Comparison of ENCODE assay signal across 8 mouse cellular contexts in genomic region chr3:90388726-90389510, GRCm38 (mm10). TPM values are rescaled to one million over a fixed set of nuclear protein-coding genes. Genes with fewer than 3 reads are reported as not detected.
DNase-seq lines count a peak whose midpoint lies in the region; ATAC-seq lines count a peak whose summit lies in the region.

No protein-coding gene starts in this region.

- peaks cover 31% of the 10 kb centered on the region for H3K36me3 ChIP-seq in heart, embryonic 14.5 days (ENCODE audit: control insufficient read depth, insufficient read depth, low read length)
- peaks cover 72% of the 10 kb centered on the region for H3K36me3 ChIP-seq in midbrain, embryonic 10.5 days

- H3K4me1 ChIP-seq in heart, embryonic 14.5 days (ENCODE audit: control insufficient read depth in 2 of 2, insufficient read depth in 2 of 2, low read length in 2 of 2): peaks cover 14 to 27% of the 10 kb centered on the region in 2 experiments
- H3K4me1 ChIP-seq in midbrain, embryonic 10.5 days: peaks cover 43% of the 10 kb centered on the region

- ATAC-seq in cerebellum, adult (ENCODE audit: insufficient number of reproducible peaks, low FRiP score, low TSS enrichment): peak; percentile 31; the same call in 1 of the 2 replicates
- peak; percentile 35; the same call in 1 of the 2 replicates for ATAC-seq in heart, embryonic 14.5 days (ENCODE audit: insufficient number of reproducible peaks, insufficient read depth, low FRiP score, low read depth)
- ATAC-seq in activated CD4-positive, CD25-positive, alpha-beta regulatory T cell, adult 4 months: no peak

- no peak for DNase-seq in cerebellum, adult 11-12 months
- DNase-seq in CD4-positive helper T cell, adult 2 months (ENCODE audit: low read depth, low spot score): peak; percentile 9
- peak; percentile 32 for DNase-seq in embryo, embryonic 11.5 days (ENCODE audit: low read depth, low spot score)
- DNase-seq in kidney, postnatal 4 days: peak; percentile 74 to 84
- no peak for DNase-seq in midbrain, embryonic 10.5 days (ENCODE audit: low spot score)

- peak overlapping the region; percentile 53 to 64 for H3K27ac ChIP-seq in heart, embryonic 14.5 days (replicated peaks in 1 of 2; ENCODE audit: control insufficient read depth in 1 of 2, insufficient read depth in 1 of 2, low read depth in 2 of 2, low read length in 2 of 2)
- peak overlapping the region; percentile 90 for H3K27ac ChIP-seq in midbrain, embryonic 10.5 days (replicated peaks)

- H3K4me3 ChIP-seq in heart, embryonic 14.5 days (ENCODE audit: control insufficient read depth in 1 of 2, insufficient read depth in 1 of 2, low read depth in 1 of 2, low read length in 2 of 2): peak overlapping the region; percentile 59 to 70
- H3K4me3 ChIP-seq in midbrain, embryonic 10.5 days: peak overlapping the region; percentile 73

- WGBS in heart, embryonic 14.5 days: 4% methylated on average over 53 of the region's 53 CpGs
- 3% methylated on average over 52 of the region's 53 CpGs for WGBS in midbrain, embryonic 10.5 days

- H3K27me3 ChIP-seq in heart, embryonic 14.5 days (ENCODE audit: control insufficient read depth, insufficient read depth, low read length): no peaks in the 10 kb centered on the region
- H3K27me3 ChIP-seq in midbrain, embryonic 10.5 days (ENCODE audit: low read depth, poor library complexity, severe bottlenecking): peaks cover 27% of the 10 kb centered on the region

- H3K9ac ChIP-seq in heart, embryonic 14.5 days (ENCODE audit: low read length): peak overlapping the region; percentile 69

- peak overlapping the region; percentile 98 for H3K4me2 ChIP-seq in heart, embryonic 14.5 days (ENCODE audit: low read length)

- no peaks in the 10 kb centered on the region for H3K9me3 ChIP-seq in heart, embryonic 14.5 days (ENCODE audit: control insufficient read depth, low read length)
- H3K9me3 ChIP-seq in midbrain, embryonic 10.5 days (replicated peaks): no peaks in the 10 kb centered on the region

RNA-seq across cellular contexts. Expression of gene Slc27a3, which starts 0.8 kb away (rescaled TPM):
- polyA plus RNA-seq in heart, embryonic 14.5 days (2014; fragmentation: Nextera tagmentation; extraction: Ambion mirVana): 4.3 and 4.6 TPM in 2 replicates
- polyA plus RNA-seq in midbrain, embryonic 10.5 days (2016; fragmentation: Nextera tagmentation; extraction: Ambion mirVana): 16.4 and 20.1 TPM in 2 replicates
- polyA plus RNA-seq in activated CD4-positive, CD25-positive, alpha-beta regulatory T cell, adult 4 months (2017; shearing (Covaris generic)): under 1 TPM in 1 of 2 experiments, not detected in 1; 0.21 TPM

RNA-seq across cellular contexts. Expression of gene Ints3, which starts 44.5 kb away (rescaled TPM):
- polyA plus RNA-seq in heart, embryonic 14.5 days (2014; fragmentation: Nextera tagmentation; extraction: Ambion mirVana): 21.0 and 22.1 TPM in 2 replicates
- 36.2 and 36.9 TPM in 2 replicates for polyA plus RNA-seq in midbrain, embryonic 10.5 days (2016; fragmentation: Nextera tagmentation; extraction: Ambion mirVana)
- 10 to 100 TPM; 13.8 to 17.2 TPM for polyA plus RNA-seq in activated CD4-positive, CD25-positive, alpha-beta regulatory T cell, adult 4 months (2017; shearing (Covaris generic))

Comparison
In these comparisons a context has a peak if more than half of its experiments do, and no peak if none do; other contexts are left out.
1. DNase-seq: peak in CD4-positive helper T cell, adult 2 months (single experiment), embryo, embryonic 11.5 days (single experiment) and kidney, postnatal 4 days (2 of 2); none in cerebellum, adult 11-12 months (single experiment) and midbrain, embryonic 10.5 days (single experiment).